In the genomic region with DNA sequence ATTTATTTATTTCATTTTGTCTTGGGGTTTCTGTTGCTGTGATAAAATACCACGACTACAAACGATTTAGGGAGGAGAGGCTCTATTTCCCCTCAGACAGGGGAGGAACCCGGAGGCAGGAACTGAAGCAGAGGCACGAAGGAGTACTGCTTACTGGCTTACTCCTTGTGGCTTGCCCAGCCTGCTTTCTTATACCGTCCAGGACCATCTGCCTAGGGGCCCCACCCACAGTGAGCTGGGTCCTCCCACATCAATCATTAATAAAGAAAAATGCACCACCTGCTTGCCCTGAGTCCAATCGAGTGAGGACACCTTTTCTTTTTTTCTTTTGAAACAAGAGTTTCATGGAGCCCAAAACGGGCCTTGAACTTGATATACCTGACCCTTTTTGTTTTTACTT, we compare ENCODE assay signal across 23 mouse cellular contexts. TPM values are rescaled to one million over a fixed set of nuclear protein-coding genes. Genes with fewer than 3 reads are reported as not detected.
"Had no signal": no experiment of that assay in that cellular context is flagged by ENCODE, and none has a peak within 500 bp of the region (broad histone marks: within the 10 kb centered on the region; RNA-seq: fewer than 3 reads in every experiment).

No protein-coding gene starts in this region.

- H3K27me3 ChIP-seq: forebrain, embryonic 15.5 days; heart, embryonic 13.5 days; heart, embryonic 15.5 days; hindbrain, embryonic 12.5 days; liver, embryonic 13.5 days; liver, embryonic 15.5 days had no signal

- H3K4me1 ChIP-seq: forebrain, embryonic 15.5 days; heart, embryonic 13.5 days; heart, embryonic 15.5 days; hindbrain, embryonic 12.5 days; limb, embryonic 10.5 days; limb, embryonic 12.5 days; liver, embryonic 13.5 days; liver, embryonic 15.5 days had no signal

- H3K4me3 ChIP-seq: forebrain, embryonic 15.5 days; heart, embryonic 13.5 days; heart, embryonic 15.5 days; hindbrain, embryonic 12.5 days; limb, embryonic 10.5 days; limb, embryonic 12.5 days; liver, embryonic 13.5 days; liver, embryonic 15.5 days had no signal

- H3K9me3 ChIP-seq: forebrain, embryonic 15.5 days; heart, embryonic 15.5 days; hindbrain, embryonic 12.5 days; limb, embryonic 10.5 days; limb, embryonic 12.5 days; liver, embryonic 13.5 days; liver, embryonic 15.5 days had no signal

- H3K9ac ChIP-seq: forebrain, embryonic 15.5 days; forebrain, postnatal 0 days; heart, embryonic 13.5 days; heart, embryonic 15.5 days; hindbrain, embryonic 12.5 days; hindbrain, embryonic 14.5 days; limb, embryonic 12.5 days; liver, embryonic 13.5 days; liver, embryonic 15.5 days had no signal

- H3K36me3 ChIP-seq: forebrain, embryonic 15.5 days; heart, embryonic 13.5 days; heart, embryonic 15.5 days; hindbrain, embryonic 12.5 days; limb, embryonic 10.5 days; limb, embryonic 12.5 days; liver, embryonic 13.5 days; liver, embryonic 15.5 days had no signal

- H3K27ac ChIP-seq: forebrain, embryonic 15.5 days; heart, embryonic 13.5 days; heart, embryonic 15.5 days; hindbrain, embryonic 12.5 days; hindbrain, embryonic 14.5 days; limb, embryonic 10.5 days; limb, embryonic 12.5 days; liver, embryonic 13.5 days; liver, embryonic 15.5 days had no signal

- DNase-seq: forebrain, postnatal 0 days; gastrocnemius, postnatal 14 days; gastrocnemius, postnatal 36 days; heart, adult 18-20 months; heart, postnatal 14 days; heart, postnatal 36 days; kidney, adult 18-20 months; layer of hippocampus, adult 9-11 months; layer of hippocampus, postnatal 36 days; liver; liver, embryonic 13.5 days had no signal

- ATAC-seq: forebrain, embryonic 15.5 days; forebrain, postnatal 0 days; hindbrain, embryonic 16.5 days; inflammation-experienced regulatory T-cells, adult 6 months had no signal

- H3K4me2 ChIP-seq: forebrain, embryonic 15.5 days; heart, embryonic 11.5 days; heart, embryonic 13.5 days; heart, embryonic 15.5 days; hindbrain, embryonic 12.5 days; hindbrain, embryonic 14.5 days; limb, embryonic 12.5 days; liver, embryonic 11.5 days; liver, embryonic 13.5 days; liver, embryonic 15.5 days had no signal

RNA-seq across cellular contexts. Expression of gene Edn1, which starts 44.2 kb away (rescaled TPM):
- polyA plus RNA-seq: inflammation-experienced regulatory T-cells, adult 6 months had no signal
